Mouse (Mus musculus) T-helper 17 cell (primary cell): ENCODE data around the gene Slc17a2.

Experiments
- in situ Hi-C, 2 experiments: fragments of 300-600 bp; cut with MboI, MseI; formaldehyde crosslinking; loops; 1 replicate in 1 of 2; 2 replicates in 1 of 2; pipeline ENCODE4 v1.15.1; 2025; ENCODE audit warnings: high pct_unique_total_duplicates in 2 of 2

Slc17a2 gene

DNA sequence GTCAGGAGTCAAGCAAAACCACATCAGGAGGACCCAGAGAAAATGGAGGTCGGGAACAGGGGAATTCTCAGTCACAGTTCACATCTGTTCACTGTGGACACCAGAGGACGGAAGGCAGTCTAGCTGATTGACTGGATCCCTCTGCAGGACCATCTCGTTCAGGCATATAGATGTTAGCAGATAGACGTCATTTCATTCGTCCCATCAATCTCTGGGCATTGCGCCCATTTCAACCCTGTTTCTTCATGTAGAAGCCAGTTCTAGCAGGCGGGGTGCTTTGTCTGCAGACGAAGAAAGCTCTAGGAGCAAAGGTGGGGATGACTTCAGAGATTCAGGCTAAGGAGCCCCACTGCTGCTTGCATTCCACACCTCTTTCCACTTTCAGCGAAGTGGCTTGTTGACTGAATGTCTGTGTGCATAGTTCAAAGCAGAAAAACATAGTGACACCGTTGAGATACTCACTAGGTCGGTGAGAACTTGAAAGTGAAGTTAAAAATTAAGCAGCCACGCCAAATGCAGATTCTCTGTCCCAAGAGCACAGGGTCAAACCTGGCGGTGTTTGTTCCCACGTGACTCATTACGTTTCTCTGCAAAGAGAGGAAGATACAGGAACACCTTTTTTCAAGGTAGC is at the start of gene Slc17a2:
Slc17a2 (plus strand) TSS at position 572 of the 631 bp plus-strand sequence.
- in situ Hi-C loops: loop anchor here in 1 of 2 experiments (10.0 kb wide), 1 partner anchor 468 kb away; no protein-coding TSS in a partner anchor

DNA sequence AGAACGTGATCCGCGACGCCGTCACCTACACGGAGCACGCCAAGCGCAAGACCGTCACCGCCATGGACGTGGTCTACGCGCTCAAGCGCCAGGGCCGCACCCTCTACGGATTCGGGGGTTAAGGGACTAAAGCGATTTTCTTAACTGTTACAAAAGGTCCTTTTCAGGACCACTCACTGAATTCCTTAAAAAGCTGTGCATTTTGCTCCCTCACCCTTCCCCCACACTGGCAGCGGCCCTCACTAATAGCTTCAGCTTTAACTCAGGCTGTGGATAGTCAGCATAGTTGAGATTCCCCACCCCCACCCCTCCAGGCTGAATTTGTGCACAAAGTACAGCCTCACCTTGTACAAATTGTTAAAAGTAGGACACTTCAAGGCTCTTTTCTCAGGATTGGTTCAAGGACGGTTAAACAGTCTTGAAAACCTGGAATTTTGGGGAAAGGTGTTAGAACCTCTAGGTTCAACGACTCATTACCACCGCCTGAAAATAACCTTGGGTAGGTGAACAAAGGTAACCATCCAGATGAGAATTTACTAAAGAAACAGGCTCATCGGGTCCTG is 49.5 kb upstream of the Slc17a2 start:
- in situ Hi-C loops: loop anchor here (5.0 to 25.0 kb wide), 3 partner anchors 312 to 1970 kb away; partner anchors contain the start of genes Hist1h1b (in 2 of the 2), Hist1h2an (in 2 of the 2), Hist1h2bp (in 2 of the 2) and Hist1h3i (in 2 of the 2)

DNA sequence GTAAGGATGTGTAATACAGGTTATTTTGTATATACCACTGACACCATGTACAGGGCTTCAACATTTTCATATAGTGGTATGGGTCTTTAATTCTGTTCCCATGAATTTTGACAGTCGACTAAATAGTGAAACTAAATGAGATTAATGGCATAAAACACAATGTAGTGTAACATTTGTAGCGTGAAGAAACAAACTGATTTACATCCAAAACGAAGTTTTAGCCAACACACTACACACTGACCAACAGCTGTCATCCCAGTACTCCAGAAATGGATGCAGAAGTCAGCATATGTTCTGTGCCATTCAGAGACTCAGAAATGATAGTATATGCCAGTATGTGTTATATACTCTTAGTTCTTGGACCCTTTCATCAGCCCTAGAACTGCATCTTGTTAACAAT is 48.9 kb upstream of the Slc17a2 start:
- in situ Hi-C loops: loop anchor here (5.0 to 25.0 kb wide), 3 partner anchors 313 to 1971 kb away; partner anchors contain the start of genes Hist1h1b (in 2 of the 2), Hist1h2an (in 2 of the 2), Hist1h2bp (in 2 of the 2) and Hist1h3i (in 2 of the 2)

DNA sequence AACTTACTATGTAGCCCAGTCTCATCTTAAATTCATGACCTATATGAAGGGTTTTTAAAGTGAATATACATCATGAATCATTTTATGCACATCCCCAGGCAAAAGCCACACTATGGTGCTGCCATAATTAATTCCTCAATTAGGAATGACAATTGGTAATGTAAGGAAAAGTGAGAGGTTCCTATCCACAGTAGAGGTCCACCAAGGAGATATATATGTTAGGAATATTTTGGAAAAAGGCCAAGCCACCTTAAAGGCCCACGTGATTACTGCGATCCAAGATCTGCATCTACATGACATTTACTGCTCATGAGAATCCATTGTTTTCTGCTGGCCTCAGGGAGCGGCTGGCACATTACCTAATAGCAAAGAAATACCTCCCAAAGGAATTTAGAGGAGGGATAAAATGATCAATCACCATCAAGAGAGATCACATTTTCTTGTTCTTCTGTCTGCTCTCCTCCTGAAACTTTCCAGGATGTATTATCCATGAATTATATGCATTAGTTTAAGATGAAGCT is 47.5 kb upstream of the Slc17a2 start:
- in situ Hi-C loops: loop anchor here (5.0 to 25.0 kb wide), 3 partner anchors 315 to 1972 kb away; partner anchors contain the start of genes Hist1h1b (in 2 of the 2), Hist1h2an (in 2 of the 2), Hist1h2bp (in 2 of the 2) and Hist1h3i (in 2 of the 2)

DNA sequence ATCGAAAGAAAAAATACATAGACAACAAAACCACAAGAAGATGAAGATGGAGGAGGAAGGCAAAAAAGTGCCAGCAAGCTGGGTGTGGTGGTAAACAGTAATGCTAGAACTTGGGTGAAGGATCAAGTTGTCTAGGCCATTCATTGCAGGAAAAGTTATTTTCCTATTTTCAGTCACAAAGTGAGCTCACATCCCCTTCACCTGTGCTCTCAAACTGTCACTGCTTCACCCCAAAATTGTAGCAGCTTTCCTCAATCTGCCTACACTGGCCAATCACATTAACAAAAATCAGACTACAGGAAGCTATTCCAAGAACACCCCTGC is 46.9 kb upstream of the Slc17a2 start:
- in situ Hi-C loops: loop anchor here (5.0 to 25.0 kb wide), 3 partner anchors 315 to 1973 kb away; partner anchors contain the start of genes Hist1h1b (in 2 of the 2), Hist1h2an (in 2 of the 2), Hist1h2bp (in 2 of the 2) and Hist1h3i (in 2 of the 2)

DNA sequence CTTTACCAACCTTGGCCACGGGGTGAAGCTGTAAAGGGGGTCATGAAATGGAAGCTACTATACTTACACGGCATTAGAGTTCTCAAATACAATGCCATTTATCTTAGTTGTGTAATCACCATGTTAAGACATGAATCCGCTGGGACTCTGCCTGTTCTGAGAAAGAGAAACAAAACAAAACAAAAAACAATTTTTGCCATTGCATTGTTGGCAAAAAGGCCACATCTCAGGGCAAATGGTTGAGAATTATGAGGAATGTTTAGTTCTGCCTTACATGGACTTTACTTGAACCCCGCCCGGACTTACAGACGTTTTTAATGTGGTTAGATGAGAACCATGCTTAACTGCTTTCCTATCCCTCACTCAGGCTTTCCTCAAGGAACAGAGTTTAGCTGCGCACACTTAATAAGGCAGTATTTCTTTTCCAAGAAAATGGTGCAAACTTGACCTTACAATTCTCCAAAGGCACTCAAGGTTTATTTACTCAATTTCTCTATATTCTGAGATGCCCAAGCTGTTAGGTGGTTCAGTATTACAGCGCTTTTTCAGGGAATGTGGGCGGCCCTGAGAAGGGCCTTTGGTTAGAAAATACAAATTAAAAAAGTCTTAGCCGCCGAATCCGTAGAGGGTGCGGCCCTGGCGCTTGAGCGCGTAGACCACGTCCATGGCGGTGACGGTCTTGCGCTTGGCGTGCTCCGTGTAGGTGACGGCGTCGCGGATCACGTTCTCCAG is 46.4 kb upstream of the Slc17a2 start:
- in situ Hi-C loops: loop anchor here (25.0 kb wide), 1 partner anchor 1973 kb away; the partner anchor contains the start of genes Hist1h1b (in 2 of the 2), Hist1h2an (in 2 of the 2), Hist1h2bp (in 2 of the 2) and Hist1h3i (in 2 of the 2)

DNA sequence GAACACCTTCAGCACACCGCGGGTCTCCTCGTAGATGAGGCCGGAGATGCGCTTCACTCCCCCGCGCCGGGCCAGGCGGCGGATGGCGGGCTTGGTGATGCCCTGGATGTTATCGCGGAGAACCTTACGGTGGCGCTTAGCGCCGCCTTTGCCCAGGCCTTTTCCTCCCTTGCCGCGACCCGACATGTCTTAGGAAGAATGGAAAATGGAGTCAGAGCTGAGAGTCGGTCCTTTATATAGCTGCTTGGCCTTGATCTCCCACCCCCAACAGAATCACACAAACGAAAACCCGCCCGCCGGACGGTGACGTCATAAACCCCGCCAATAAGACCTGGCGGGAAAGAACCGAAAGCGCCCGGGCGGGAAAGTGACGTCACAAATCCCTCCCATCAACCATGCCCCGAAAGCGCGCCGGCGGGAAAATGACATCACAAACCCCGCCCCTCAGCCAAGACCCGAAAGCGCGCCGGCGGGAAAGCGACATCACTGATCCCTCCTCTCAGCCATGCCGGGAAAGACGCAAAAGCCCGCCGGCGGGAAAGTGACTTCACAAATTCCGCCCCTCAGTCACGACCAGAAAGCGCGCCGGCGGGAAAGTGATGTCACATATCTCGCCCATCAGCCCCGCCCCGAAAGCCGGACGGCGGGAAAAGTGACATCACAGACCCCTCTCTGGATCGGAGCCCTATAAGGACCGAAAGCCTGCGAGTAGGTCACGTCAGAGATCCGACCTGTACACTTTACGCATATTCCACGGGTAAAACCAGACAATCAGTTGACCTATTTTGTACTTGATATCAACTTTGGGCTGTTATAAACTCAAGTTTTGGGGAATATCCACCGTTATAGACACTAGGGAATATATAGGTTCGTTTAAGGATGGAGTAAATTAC is 45.6 kb upstream of the Slc17a2 start, which contains the start of gene Hist1h4a:
Hist1h4a (minus strand) TSS at position 259 of the 893 bp plus-strand sequence.
- in situ Hi-C loops: loop anchor here (25.0 kb wide), 1 partner anchor 1974 kb away; the partner anchor contains the start of genes Hist1h1b (in 2 of the 2), Hist1h2an (in 2 of the 2), Hist1h2bp (in 2 of the 2) and Hist1h3i (in 2 of the 2)

DNA sequence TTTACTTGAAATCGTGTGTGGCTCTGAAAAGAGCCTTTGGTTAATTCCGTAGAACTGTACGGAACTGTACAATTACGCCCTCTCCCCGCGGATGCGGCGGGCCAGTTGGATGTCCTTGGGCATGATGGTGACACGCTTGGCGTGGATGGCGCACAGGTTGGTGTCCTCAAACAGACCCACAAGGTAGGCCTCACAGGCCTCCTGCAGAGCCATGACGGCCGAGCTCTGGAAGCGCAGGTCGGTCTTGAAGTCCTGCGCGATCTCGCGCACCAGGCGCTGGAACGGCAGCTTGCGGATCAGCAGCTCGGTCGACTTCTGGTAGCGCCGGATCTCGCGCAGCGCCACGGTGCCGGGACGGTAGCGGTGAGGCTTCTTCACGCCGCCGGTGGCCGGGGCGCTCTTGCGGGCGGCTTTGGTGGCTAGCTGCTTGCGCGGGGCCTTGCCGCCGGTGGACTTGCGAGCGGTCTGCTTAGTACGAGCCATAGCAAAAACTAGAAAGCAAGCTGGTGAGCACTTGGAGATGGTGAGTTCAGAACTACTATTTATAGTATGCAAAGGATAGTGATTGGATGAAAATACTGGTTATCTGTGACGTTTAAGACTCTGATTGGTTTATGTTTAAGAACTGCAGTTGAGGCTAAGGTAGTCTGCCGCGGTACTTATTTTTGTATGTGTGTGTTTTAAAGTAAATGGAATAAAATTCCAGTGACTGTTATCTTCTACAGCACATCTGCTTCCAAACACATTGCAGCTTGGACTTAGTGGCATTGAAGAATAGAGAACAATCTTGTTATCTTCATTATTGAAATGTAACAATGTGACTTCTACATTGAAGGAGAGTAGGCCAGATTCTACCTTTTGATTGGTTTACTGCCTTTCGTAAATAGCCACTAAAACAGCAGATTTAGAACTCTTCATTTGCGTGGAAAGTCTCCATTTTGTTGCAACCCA is 44.6 kb upstream of the Slc17a2 start, which contains the start of gene Hist1h3a:
Hist1h3a (minus strand) TSS at position 516 of the 951 bp plus-strand sequence.
- in situ Hi-C loops: loop anchor here (25.0 kb wide), 1 partner anchor 1975 kb away; the partner anchor contains the start of genes Hist1h1b (in 2 of the 2), Hist1h2an (in 2 of the 2), Hist1h2bp (in 2 of the 2) and Hist1h3i (in 2 of the 2)

DNA sequence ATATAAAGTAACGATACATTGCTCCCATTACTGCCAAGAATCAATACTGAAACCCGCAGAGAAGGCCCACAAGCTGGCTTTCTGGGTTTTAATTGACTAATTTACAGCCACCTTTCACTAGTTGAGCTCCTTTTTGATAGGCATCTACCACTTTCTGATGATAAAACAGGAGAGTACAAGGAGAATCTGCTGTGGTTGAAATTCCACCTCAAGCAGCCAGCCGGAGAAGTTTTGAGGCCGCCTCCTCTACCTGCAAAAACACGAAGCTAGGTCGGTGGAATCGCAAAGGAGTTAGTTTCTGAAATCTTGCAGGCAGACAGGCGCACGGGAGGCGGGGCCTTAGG is 43.6 kb upstream of the Slc17a2 start:
- in situ Hi-C loops: loop anchor here (25.0 kb wide), 1 partner anchor 1976 kb away; the partner anchor contains the start of genes Hist1h1b (in 2 of the 2), Hist1h2an (in 2 of the 2), Hist1h2bp (in 2 of the 2) and Hist1h3i (in 2 of the 2)

DNA sequence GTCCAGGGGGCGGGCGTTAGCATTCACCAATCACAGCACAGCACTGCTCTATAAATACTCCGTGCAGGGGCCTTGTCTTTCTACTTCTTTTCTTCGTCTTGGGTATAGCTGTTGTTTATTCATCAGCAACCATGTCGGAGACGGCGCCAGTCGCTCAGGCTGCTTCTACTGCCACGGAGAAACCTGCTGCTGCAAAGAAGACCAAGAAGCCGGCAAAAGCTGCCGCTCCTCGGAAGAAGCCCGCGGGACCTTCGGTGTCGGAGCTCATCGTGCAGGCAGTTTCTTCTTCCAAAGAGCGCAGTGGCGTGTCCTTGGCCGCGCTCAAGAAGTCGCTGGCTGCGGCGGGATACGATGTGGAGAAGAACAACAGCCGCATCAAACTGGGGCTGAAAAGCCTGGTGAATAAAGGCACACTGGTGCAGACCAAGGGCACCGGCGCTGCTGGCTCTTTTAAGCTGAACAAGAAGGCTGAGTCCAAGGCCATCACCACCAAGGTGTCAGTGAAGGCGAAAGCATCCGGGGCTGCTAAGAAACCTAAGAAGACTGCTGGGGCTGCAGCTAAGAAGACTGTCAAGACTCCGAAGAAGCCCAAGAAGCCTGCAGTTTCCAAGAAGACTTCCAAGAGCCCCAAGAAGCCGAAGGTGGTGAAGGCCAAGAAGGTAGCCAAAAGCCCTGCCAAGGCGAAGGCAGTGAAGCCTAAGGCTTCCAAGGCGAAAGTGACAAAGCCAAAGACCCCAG is 43.0 kb upstream of the Slc17a2 start, which contains the start of gene Hist1h1a:
Hist1h1a (plus strand) TSS at position 81 of the 738 bp plus-strand sequence.
- in situ Hi-C loops: loop anchor here (25.0 kb wide), 1 partner anchor 1976 kb away; the partner anchor contains the start of genes Hist1h1b (in 2 of the 2), Hist1h2an (in 2 of the 2), Hist1h2bp (in 2 of the 2) and Hist1h3i (in 2 of the 2)

DNA sequence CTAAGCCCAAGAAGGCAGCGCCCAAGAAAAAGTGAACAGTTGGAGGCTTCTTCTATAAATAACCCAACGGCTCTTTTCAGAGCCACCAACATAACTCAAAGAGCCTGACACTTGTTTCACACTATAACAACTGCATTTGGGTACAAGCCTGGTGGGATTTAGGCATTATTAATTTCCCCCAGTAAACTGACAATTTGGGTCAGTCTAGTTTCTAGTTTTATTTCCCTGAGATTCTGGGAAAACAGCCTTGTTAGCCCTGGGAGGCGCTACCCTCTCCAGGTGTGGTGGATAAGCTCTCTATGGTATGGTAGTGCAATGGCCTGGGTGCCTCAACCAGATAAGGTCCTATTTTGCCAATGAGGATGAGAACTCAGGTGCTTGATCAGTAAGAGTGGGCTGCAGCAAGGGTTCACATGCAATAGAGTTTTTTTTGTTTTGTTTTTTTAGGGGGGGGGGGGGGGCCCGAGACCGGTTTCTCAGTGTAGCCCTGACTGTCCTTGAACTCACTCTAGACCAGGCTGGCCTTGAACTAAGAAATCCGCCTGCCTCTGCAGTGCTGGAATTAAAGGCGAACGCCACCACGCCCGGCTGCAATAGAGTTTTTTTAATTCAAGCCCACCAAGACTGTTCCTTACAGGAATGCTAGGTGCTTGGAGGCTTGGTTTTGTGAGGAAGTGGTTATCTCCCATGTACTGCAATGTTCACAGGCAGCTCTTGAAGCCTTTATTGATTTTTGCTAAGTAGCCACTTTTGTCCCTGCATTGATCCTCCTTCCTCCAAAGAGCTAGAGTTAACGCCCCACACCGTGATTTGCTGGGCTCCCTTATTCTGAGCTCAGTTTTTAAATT is 42.2 kb upstream of the Slc17a2 start:
- in situ Hi-C loops: loop anchor here (25.0 kb wide), 1 partner anchor 1977 kb away; the partner anchor contains the start of genes Hist1h1b (in 2 of the 2), Hist1h2an (in 2 of the 2), Hist1h2bp (in 2 of the 2) and Hist1h3i (in 2 of the 2)

DNA sequence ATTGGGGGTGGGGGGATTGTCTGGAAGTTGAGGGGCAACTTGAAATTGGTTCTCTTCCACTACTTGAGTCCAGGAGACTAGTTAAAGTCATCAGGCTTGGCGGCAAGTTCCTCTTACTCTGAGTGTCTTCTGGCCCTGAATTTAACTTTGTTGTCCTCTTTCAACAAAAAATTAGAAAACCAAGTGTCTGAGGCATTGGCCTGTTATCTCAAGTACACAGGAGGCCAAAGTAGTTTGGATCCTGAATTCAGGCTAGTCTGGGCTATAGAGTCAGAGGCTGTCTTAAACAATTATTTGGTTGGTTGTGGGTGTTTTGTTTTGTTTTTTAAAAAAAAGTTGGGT is 41.6 kb upstream of the Slc17a2 start:
- in situ Hi-C loops: loop anchor here (25.0 kb wide), 1 partner anchor 1978 kb away; the partner anchor contains the start of genes Hist1h1b (in 2 of the 2), Hist1h2an (in 2 of the 2), Hist1h2bp (in 2 of the 2) and Hist1h3i (in 2 of the 2)

DNA sequence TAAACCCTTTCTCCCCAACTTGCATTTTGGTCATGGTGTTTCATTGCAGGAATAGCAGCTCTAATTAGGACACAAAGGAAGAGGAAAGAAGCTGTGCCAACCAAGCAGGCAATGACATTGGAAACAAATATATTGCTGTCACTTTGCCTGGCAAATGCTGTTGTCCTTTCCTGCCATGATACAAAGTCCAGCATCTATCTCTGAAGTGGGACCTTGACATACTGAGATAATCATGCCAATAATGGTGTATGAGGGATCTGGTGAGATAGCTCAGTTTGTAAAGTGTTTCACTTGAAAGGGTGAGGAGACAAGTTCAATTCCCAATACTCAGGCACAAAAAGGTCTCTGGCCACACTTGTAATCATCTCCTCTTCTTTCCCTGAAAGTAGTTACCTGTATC is 40.0 kb upstream of the Slc17a2 start:
- in situ Hi-C loops: loop anchor here (25.0 kb wide), 1 partner anchor 1979 kb away; the partner anchor contains the start of genes Hist1h1b (in 2 of the 2), Hist1h2an (in 2 of the 2), Hist1h2bp (in 2 of the 2) and Hist1h3i (in 2 of the 2)

DNA sequence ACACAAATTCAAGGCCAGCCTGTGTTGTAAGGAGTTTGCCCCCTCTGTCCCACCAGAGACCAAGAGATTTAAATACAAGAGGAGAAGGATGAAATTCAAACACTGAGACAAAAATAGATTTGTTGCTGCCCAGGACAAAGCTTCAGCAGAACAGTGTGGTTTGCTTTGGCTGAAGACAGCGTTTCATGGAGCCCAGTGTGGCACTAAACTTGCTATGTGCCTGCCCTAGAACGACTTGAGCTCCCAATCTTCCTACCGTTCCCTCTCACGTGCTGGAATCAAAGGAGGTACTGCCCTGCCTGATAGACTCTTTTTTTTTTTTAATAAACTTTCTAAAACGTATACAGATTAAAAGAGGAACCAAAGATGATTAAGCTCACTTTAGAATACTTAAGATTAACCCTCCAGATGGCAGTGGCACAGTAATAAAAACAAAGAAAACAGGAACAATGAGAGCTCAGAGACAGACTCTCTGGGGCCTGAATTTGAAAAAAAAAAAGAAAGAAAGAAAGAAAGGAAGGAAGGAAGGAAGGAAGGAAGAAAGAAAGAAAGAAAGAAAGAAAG is 37.9 kb upstream of the Slc17a2 start:
- in situ Hi-C loops: loop anchor here (25.0 kb wide), 1 partner anchor 1982 kb away; the partner anchor contains the start of genes Hist1h1b (in 2 of the 2), Hist1h2an (in 2 of the 2), Hist1h2bp (in 2 of the 2) and Hist1h3i (in 2 of the 2)

DNA sequence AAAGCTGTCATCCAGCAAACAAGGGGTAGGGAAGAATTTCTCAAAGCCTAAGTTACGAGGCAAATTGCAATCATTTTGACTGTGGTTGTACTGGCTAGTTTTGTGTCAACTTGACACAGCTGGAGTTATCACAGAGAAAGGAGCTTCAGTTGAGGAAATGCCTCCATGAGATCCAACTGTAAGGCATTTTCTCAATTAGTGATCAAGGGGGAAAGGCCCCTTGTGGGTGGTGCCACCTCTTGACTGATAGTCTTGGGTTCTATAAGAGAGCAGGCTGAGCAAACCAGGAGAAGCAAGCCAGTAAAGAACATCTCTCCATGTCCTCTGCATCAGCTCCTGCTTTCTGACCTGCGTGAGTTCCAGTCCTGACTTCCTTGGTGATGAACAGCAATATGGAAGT is 37.2 kb upstream of the Slc17a2 start, which contains the start of gene Trim38:
Trim38 (plus strand) TSS at position 301 of the 400 bp plus-strand sequence.
- in situ Hi-C loops: loop anchor here (25.0 kb wide), 1 partner anchor 1982 kb away; the partner anchor contains the start of genes Hist1h1b (in 2 of the 2), Hist1h2an (in 2 of the 2), Hist1h2bp (in 2 of the 2) and Hist1h3i (in 2 of the 2)
